Mouse (Mus musculus): ENCODE measurements at regions not wholly inside any gene's neighbourhood (a gene's known extent, or its start where the extent isn't known, plus 50 kb on each side); places are given as distances from the start of the nearest gene placed in this dataset.
"Not testable (repeated sequence)": the region's sequence is repeated elsewhere in the genome, so short reads cannot be mapped to it uniquely, and the experiment has no call there.

DNA sequence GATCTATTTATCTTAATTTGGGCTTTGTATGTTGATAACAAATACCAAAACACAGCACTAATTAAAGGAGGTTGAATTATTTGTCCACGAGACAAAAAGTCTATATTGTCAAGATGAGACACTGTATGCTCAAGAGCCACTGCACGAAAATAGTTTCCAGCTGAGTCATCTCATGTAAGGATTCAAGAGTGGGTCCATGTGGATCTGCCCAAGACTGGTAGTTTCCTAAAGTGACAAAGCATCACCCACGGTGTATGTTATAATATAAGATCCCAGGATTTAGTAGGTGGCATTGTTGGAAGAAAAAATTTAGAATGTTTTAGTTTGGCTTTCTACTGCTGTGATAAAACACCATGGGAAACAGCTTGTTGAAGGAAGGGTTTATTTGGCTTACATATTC is 428.2 kb downstream of the Arl6ip6 start:
- no peak for DNase-seq (ENCODE audit: low spot score)

DNA sequence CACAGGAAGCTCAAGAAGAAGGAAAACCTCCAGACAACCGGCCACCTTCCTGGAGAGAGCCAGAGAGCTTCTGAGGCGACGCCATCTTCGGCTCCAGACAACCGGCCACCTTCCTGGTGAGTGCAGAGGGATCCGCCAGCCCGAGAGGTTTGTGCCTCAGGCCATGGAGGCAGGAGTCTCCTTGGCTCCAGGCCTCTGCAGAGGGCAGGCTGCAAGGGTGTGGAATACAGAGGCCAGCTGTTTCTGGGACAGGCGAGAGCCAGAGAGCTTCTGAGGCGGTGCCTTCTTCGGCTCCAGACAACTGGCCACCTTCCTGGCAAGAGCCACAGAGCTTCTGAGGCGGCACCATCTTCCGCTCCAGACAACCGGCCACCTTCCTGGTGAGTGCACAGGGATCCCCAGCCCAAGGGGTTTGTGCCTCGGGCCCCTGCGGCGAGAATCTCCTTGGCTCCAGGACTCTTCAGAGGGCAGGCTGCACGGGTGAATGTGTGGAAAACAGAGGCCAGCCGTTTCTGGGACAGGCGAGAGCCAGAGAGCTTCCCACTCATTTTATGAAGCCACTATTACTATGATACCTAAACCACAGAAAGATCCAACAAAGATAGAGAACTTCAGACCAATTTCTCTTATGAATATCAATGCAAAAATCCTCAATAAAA is 441.4 kb downstream of the Arl6ip6 start:
- not testable (repeated sequence) for DNase-seq (ENCODE audit: low spot score)

DNA sequence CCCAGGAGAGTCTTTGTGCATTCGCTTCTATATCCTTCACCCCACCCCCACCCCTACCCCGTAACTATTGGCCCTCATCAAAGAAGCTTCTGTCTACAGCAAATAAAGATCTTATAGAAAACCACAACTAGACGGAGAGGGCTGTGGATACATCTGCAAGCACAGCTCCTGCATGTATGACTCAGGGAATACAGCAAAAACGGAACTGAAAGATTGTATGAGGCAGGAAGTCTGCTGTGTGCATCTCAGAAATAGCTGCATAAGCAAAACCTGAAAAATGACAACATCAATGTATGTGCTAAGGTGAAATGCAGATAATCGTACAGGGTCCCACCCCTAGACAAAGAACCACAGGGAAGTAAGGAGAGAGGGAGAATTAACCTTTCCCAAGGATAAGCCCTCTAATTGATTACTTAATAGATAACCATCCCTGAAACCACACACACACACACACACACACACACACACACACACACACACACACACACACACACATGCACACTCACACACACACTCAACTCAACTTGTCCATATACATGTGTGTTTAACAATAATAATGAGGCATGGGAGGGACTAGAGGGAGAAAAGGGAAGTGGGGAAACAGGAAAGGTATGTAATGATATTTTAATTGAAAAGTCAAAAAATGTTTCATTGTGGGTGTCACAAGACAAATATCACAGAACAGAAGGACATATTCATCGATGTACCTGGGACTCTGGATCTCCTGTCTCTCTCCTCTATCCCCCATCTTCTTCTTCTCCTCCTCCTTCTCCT is 416.6 kb downstream of the Rprm start:
- no peak for DNase-seq (ENCODE audit: low spot score)

DNA sequence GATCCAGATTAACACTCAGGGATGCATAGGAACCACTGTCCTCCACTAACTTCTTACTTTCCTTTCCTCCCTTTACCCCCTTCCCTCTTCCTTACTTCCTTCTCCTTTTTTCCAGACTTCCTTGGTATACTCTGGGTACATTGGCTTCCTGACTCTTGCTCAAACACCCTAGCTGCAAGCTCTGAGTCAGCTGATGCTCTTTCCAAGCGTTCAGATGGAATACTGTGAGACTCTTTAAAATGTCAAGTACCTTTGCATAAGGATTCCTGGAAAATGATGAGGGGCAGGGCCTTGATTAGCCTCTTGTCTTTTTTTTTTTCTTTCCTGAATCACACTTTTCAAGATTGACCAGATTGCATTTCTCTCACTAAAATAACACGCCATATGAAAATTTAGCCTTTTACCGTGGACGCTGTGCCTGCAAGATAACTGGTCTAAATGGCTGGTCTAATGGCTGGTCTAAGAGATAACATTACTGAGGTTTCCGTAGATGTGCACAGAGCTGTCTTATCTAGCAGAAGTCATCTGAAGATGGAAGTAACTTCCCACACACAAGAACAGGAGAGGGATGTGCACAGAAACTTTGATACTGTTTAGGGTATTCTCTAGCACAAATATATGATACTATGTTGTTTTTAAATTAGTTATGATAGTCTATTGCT is 404.9 kb downstream of the Rprm start:
- no peak for DNase-seq (ENCODE audit: low spot score)

DNA sequence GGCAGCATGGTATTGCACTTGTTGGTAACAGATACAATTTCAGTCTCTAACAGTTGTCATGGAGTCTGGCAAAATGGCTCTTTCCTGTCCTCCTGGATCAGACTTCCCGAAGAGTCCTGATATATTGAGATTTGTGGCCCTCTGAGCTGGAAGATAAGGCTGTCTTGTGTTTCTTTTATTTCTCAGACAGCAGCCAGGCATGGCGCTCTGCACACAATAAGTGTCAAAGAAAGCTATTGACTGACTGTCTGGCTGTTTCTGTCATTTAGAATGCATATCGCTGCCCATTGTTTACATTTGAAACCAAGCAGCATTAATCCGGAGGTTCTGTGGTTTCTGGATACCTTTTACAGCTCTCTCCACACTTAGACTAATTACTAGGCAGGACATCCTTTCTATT is 402.8 kb downstream of the Rprm start:
- DNase-seq (ENCODE audit: low spot score): no peak

DNA sequence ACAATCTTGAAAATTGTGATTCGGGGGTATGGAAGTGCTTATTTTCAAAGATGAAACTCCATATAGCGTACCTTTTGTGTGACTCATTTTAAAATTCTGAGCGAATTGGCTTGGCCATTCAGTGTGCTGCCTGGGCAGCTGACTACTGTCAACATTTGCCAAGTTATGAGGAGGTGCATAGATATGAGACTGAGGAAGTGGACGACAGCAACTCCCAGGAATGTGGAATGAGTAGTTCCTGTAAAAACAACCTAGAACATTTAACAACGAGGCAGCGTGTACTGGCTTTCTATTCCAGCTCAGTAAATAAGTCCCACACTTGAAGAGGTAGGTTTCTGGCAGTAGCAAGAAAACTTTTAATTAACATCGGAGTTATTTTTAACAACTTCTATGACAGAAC is 398.1 kb downstream of the Rprm start:
- no peak for DNase-seq (ENCODE audit: low spot score)

DNA sequence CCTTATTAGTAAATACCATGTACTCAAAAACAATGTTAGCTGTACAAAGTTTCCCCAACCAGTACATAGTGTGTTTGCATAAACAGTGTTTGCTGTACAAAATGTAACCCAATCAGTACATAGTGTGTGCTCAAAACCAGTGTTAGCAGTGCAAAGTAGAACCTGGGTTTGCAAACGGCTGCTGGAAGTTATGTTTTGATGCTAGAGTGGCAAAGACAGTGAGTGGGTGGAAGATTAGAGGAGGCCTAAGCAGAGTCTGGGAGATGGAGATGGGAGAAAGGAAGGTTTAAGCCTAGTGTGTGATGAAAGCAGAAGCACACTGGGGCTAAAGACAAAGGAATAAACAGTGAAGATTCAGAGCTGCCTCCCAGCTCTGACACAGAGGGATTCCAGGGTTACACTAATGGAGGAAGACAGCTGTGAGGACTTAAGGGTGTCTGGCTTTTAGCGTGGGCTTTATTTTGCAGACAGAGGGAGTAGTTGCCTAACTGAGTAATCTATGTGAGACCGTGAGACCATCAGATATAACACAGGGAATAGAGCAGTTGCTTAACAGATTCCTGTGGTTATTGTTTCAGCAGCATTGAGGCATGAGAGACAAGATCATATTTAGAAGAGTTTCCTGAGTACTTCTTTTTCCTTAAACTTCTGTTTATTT is 396.0 kb downstream of the Rprm start:
- DNase-seq (ENCODE audit: low spot score): no peak

DNA sequence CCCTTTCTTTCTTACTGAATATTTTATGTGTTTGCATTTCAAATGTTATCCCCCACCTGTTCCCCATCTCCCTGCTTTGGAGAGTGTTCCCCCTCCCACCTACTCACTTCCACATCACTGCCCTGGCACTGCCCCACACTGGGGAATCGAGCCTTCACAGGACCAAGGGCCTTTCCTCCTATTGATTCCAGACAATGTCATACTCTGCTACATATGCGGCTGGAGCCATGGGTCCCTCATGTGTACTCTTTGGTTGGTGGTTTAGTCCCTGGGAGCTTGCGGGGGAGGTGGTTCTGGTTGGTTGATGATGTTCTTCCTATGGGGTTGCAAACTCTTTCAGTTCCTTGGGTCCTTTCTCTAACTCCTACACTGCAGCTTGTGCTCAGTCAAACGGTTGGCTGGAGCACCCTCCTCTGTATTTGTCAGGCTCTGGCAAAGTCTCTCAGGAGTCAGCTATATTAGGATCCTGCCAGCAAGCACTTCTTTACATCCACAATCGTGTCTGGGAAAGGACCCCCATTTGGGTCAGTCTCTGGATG is 393.7 kb downstream of the Rprm start:
- DNase-seq (ENCODE audit: low spot score): no peak

DNA sequence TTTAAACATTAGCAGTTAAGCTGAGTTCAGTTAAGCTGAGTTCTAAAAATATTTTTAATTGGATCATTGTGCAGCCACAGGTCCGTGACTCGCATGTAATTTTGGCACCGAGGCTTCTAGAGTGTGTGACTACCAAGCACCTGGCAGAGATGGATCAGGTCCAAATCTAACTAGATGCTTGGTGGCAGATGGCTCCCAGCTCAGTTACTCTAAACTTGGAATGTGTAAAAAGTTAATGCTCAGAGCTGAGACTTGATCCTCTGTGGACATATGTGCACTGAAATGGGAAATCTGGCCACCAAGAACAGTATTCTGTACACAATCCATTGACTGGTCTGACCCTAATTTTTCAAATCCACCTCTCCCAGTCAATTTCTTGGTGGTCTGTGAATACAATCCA is 374.1 kb downstream of the Rprm start:
- DNase-seq (ENCODE audit: low spot score): no peak

DNA sequence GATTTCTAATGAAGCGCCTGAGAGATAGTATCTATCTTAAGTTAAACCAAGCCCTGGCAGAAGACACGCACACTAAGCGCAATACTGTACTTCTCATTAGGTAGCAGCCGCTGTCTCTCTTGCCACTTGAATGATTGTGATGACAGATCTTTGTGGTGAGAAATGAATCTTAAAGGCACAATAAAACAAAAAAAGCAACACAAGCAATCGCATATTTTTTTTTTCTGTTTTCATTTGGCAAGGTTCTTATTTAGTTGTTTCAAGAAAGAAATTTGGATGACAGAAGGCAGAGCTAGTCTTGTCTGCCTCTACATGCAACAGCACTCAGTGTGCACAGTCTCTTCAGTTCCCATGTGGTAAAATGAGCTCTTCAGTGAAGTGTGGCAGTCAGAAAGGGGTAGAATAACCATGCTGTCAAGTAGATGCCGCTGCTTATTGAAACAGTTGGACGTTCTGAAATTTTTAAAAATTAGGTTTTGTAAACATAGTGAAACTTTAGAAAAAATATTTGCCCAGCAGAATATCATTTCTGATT is 372.2 kb downstream of the Rprm start:
- no peak for DNase-seq (ENCODE audit: low spot score)

DNA sequence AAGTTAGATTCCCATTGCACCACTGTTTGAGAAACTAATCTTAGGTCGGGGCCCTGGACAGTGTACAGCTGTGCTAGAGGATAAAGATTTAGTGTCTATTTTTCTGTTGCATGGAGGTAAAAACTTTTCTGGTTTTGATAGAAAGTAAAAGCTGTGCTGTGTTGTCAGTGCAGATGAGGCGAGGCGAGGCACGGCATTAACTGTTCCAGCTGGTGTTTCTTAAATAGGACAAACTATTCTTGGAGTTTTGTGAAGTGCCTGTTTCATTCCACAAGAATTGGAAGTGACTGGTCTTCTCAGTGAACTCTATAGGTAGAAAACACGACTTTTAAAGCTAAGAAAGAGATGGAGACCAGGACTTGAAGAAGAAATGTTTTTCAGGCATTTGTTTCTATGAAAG is 370.3 kb downstream of the Rprm start:
- DNase-seq (ENCODE audit: low spot score): no peak

DNA sequence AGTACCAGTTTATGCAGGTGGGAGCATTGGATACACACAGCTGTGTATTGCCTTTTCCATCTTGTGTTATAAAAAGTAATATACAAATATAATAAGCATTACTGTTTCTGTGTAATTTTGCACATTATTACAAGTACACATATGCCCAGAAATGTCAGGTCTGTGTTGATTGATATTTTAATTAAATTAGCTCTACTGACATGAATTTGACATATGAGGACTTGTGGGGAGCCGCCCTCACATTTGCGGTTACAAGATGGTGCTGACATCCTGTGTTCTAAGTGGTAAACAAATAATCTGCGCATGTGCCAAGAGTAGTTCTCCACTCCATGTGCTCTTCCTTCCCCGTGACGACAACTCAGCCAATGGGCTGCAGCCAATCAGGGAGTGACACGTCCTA is 362.1 kb downstream of the Rprm start:
- no peak for DNase-seq (ENCODE audit: low spot score)

DNA sequence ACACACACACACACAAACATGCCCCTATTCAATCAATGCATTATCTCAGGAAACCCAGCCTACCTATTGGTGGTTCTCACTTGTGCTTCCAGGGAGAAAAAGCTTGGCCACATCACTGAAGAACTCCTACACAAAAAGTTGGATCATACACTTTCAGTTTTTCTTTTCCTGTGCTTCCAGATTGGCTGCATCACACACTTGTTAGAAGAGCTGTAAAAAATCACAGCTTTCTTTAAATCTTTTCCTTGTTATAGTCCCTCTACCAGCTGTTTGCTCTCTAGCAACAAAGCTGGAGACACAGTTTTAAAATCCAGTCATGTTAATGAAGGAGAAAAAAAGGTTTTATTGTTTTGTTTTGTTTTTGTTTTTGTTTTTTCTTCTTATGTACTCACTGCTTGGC is 356.7 kb downstream of the Rprm start:
- no peak for DNase-seq (ENCODE audit: low spot score)

DNA sequence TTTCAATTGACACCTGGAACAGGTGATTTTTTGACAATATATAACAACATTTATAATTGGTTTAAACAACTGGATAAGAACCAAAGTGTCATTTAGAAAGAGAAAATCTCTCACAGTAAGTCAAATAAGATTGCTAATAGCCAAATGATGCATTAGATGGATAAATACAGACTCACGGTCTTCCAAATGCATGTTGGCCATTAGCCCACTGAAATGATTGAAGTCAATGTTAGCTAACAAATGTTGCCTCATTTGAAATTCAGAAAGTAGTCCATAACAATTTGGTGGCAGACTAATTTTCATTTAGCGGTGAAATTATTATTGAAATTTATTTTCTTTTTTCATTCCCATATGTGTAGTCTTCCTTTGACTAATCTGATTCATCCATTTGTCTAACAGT is 354.9 kb downstream of the Rprm start:
- DNase-seq (ENCODE audit: low spot score): no peak

DNA sequence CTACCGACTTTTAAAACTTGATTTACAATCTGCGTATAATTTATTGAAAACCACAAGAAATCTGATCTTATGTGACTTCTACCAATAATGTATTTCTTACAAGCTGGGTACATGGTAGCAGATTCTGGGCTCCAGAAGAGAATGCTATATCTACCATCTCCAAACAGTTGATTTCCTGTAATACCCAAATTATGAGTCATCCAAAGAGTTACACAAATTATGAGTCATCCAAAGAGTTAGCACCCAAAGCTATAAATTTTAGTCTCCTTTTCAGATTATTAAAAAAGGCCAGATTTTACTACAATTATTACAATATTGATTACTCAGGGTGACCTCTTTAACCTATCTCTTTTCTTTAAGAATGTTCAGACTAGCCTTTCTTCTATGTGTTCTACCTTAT is 321.9 kb downstream of the Rprm start:
- no peak for DNase-seq (ENCODE audit: low spot score)

DNA sequence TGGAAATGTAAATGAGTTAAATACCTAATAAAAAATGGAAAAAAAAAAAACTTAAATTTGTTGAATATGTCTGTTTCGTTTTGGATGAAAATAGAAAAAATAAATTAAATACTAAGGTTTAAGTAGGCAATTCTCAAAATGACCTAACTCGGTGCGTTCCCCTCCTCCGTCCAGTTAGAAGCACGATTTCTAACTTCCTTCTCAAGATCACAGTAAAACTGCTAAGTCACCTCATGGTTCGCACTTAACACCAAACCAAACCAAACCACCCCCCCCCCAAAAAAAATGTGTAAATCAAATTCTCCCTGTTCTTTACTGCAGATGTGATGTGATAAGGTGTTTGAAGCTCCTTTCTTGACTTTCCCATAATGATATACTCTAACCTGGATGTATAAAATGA is 303.3 kb downstream of the Rprm start:
- DNase-seq (ENCODE audit: low spot score): not testable (repeated sequence)

DNA sequence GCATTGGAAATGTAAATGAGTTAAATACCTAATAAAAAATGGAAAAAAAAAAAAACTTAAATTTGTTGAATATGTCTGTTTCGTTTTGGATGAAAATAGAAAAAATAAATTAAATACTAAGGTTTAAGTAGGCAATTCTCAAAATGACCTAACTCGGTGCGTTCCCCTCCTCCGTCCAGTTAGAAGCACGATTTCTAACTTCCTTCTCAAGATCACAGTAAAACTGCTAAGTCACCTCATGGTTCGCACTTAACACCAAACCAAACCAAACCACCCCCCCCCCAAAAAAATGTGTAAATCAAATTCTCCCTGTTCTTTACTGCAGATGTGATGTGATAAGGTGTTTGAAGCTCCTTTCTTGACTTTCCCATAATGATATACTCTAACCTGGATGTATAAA is 296.8 kb downstream of the Rprm start:
- DNase-seq (ENCODE audit: low spot score): not testable (repeated sequence)

DNA sequence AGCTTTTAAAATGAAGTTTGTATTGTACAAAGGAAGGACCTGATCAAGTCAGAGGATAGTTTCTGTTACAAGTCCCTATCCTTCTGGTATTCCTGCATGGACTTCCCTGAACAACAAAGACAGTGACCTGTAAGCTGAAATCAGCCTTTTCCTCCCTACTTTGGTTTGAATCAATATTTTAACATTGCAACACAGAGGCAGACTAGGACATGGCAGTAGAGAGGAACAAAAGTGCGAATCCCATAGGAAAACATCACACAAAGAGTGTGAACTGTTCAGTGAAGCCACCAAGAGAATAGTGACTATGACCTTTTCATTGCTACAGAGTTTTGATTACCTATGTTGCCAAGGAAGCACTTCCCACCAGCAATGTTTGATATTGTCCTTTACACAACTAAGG is 288.7 kb downstream of the Rprm start:
- DNase-seq (ENCODE audit: low spot score): no peak

DNA sequence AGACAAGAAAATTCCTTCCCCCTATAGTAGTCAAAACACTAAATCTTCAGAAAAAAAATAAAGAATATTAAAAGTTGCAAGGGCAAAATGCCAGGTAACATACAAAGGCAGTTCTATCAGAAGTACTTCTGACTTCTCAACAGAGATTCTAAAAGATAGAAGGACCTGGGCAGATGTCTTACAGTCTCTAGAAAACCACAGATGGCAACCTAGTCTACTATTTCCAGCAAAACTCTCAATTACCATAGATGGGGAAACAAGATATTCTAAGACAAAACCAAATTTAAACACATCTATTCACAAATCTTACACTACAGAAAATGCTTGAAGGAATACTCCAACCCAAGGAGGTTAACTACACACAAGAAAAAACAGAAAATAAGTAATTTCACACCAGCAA is 281.7 kb downstream of the Rprm start:
- no peak for DNase-seq (ENCODE audit: low spot score)

DNA sequence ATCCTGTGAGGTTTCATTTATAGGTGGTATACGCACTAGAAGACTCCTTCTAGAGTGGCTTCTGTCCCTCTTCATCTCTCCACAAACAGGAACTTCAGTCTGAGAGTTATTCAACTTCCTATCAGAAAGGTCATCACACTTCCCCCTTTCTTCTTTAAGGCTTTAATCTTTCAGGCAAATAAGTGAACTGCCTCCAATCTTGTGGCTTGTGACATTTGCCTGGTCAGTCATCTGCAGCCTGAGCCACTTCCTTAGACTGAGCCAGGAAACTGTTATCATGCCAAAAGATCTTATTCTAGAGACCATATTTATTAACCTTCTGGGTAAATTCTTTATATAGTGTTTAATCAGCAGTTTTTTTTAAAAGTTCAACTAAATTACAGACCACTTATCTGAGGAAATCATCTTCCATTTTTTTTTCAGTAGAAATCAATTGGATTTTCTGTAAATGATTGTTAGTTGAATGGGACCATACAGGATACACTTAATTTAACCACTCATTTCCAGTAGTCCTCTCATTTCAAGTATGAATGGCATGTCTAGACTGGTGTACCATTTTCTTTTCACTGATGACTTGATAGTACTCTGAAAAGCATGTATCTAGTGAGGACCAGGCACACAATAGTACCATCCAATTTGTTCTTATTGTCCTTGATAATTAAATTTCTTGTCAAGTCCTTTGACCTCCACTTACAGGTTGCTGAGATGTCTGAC is 234.4 kb downstream of the Rprm start:
- DNase-seq (ENCODE audit: low spot score): no peak

All from thymus, postnatal 0 days (tissue).